Mouse (Mus musculus) CH12F3 (cell line): Measurements from ENCODE around the gene Mrvi1.

Source experiments
- in situ Hi-C: fragments of 300-500 bp; cut with MboI; formaldehyde crosslinking; loops from 2 replicates; pipeline ENCODE4 v1.14.3; 2020; ENCODE audit warnings: low sequenced_read_pairs

Gene Mrvi1

GRCm38 (mm10) chr7:110843916-110844874, 138.1 kb downstream of the Mrvi1 start, which contains the start of gene Rnf141:
Gene Rnf141, minus strand, starts transcription at chr7:110844457.
- in situ Hi-C loops, result no loop called here

GRCm38 (mm10) chr7:110840332-110840731, 141.9 kb downstream of the Mrvi1 start:
- in situ Hi-C loops, result no loop called here

DNA sequence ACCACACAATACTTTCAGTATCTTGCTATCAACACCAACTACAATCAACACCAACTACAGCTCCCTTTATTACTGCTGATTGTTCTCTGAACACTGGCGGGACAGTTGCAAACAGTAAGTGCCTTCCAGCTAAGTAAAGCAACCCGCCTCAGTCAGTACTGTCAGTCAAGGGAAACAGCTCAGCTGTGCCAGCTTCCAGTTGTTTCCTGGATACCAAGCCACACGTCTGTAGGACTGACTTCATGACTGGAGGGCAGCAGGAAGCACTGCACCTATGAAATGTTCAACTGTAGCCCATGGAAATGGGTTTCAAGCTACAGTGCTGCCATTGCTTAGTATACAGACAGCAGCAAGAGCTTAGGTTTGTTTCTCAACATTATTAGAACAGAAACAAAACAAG, 147.7 kb downstream of the Mrvi1 start:
- in situ Hi-C loops, result loop anchor here (10.0 kb wide), 1 partner anchor 90 kb away; no protein-coding TSS in a partner anchor

DNA sequence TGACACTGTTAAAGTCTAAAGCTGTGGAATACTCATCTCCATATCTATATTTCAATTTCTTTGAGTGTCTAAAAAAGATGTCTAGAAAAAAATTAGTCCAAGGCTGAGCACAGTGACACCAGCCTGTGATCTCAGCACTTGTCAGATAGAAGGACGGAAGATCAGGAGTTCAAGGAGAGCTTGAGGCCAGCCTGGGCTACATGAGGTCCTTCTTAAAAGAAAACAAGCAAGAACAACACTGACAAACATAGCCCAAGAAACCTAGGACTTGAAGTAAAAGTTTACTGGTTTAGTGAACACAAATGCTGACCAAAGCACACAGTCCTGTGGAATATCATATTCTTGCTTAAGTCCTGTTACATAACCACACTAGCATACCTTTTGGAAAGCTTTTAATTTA, 148.2 kb downstream of the Mrvi1 start:
- in situ Hi-C loops, result loop anchor here (10.0 kb wide), 1 partner anchor 91 kb away; no protein-coding TSS in a partner anchor

DNA sequence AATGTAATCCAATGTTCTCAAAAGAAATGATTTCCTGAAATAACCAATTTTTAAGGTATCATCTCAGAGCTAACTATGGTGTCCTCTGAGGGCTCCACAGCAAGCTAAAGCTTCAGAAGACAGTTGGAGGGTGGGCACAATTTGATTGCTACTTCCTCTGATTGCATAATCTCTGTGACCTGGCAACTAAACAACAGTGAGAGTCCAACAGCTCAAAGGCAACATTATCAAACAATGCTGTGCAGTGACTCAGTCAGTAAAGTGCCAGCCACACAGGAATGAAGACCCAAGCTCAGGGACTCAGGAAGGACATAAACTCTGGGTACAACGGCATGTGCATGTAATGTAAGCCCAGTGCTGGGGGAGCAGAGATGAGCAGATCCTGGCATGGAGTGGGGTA, 149.2 kb downstream of the Mrvi1 start:
- in situ Hi-C loops, result loop anchor here (10.0 kb wide), 1 partner anchor 92 kb away; no protein-coding TSS in a partner anchor

DNA sequence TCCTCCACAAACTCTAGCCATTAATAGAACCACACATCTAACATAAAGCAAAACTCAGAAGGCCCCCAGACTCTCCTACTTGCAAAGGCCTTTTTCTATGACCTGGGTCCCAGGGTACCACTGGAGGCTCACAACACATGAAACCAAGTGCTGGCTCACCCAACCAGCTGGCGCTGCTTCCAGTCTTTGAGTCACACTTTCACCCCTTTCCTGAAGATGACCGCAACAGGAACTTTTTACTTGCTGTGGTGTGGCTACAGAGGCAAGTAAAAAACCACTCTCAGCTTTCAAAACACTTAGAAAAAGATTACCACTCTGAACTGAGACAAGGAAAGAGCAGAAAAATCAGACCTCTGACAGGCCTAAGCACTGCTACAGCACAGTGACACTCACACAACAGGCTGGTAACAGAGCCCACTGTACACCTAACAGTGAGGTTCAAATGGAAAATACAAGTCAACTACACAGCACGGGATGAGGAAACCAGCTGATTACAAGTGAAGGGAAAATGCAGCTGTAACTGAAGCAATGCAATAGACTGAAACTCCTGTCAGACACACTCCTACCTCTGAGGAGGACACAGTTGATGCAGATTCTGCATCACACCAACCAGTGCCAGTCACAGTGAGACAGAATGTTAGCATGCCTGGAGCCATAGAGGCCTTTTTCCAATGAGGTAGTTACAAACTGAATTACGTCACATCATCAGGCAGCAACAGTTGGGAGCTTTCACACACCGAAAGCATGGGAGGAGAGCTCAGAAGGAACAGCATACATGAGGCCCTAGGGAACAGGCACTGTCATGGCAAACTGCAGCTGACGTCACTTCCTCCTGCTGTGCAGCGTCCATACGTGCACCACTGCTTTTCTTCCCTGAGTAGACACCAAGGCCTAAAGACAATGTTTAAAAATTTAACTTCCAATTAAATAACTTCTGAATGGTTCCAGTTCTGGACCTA, 158.0 kb downstream of the Mrvi1 start:
- in situ Hi-C loops, result no loop called here

DNA sequence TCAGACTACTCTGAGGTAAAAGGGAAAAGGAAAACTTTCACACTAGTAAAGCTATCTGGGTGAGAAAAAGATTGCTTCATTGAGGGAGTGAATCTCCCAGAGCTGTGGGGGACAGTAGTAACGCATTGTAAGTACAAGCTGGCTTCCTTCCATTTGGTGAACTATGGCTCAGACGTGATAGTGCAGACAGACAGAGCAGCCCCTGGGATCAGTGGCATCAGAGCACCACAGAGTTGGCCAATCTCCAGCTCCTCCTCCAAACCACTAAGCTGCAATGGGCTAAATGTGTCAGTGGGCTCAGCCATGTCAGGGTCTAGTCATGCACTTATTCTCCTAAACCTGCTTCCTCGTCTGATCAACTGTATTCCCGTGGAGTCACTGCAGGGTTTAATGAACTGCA, 158.7 kb downstream of the Mrvi1 start:
- in situ Hi-C loops, result no loop called here

DNA sequence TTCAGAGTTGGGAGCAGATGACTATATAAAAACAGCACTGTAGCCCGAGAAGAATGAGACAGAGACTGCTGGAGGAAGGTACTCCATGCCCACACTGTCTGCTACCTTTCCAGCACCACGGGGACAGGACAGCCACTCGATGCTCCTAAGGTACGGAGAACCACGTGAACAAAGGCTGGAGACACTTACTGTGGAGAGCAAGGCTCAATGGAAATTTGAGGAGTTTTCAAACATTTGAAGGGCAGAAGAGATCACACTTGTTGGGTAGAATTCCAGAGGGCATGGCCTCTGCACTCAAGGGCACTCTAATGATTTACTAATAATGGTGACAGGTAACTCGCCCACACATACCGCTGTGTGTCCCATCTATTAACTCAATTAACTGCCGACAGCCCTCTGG, 159.2 kb downstream of the Mrvi1 start:
- in situ Hi-C loops, result no loop called here

DNA sequence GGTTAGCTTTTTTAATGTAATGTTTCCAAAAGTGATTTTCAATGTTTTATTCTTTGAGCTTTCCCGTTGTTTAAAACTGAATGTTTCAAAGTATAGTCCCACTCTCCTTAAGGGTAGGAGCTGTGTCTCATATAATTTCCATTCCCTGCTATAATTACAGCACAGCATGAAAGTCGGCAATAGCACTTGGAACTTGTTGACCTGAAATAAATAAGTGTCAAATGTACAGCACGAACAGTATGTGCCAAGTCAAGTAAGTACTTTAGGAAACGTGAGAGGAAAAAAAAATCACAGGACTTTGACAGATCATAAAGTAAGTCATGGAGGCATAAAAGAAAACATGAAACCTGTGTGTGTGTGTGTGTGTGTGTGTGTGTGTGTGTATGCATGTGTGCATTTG, 160.2 kb downstream of the Mrvi1 start:
- in situ Hi-C loops, result no loop called here

- in situ Hi-C loops, result no loop called here
Observed at GRCm38 (mm10) chr7:110821653-110822052, 160.6 kb downstream of the Mrvi1 start.

- in situ Hi-C loops, result no loop called here
Observed at GRCm38 (mm10) chr7:110821068-110821467, 161.2 kb downstream of the Mrvi1 start.

GRCm38 (mm10) chr7:110818787-110819350, 163.4 kb downstream of the Mrvi1 start:
- in situ Hi-C loops, result no loop called here
